Mouse (Mus musculus) midbrain, embryonic 12.5 days (tissue): Measurements from ENCODE around the gene Chrna1. TPM values are rescaled to one million over a fixed set of nuclear protein-coding genes. Genes with fewer than 3 reads are reported as not detected.

Experiments
- ATAC-seq: fragments of 200-750 bp; cut with Nextera tagmentation; 2 replicates; pipeline ENCODE4 v1.8.0; 2017; ENCODE audit warnings: low read depth, moderate TSS enrichment, moderate library complexity; ENCODE audit not compliant: low FRiP score
- H3K27ac ChIP-seq: fragments of 300-500 bp; sonication (generic); replicated peaks from 2 replicates; pipeline ENCODE4 v1.5.1; 2016; ENCODE audit warnings: mild to moderate bottlenecking
- H3K27me3 ChIP-seq: fragments of 300-500 bp; sonication (generic); 2 replicates; pipeline ENCODE4 v1.6.1; 2016; ENCODE audit warnings: mild to moderate bottlenecking
- H3K36me3 ChIP-seq: fragments of 300-500 bp; sonication (generic); 2 replicates; pipeline ENCODE4 v1.6.1; 2016
- H3K4me1 ChIP-seq: fragments of 300-500 bp; sonication (generic); 2 replicates; pipeline ENCODE4 v1.6.1; 2016
- H3K4me2 ChIP-seq: fragments of 300-500 bp; sonication (generic); replicated peaks from 2 replicates; pipeline ENCODE4 v1.6.1; 2016; ENCODE audit warnings: mild to moderate bottlenecking, moderate library complexity
- H3K4me3 ChIP-seq: fragments of 300-500 bp; sonication (generic); 2 replicates; pipeline ENCODE4 v1.5.1; 2016; ENCODE audit warnings: mild to moderate bottlenecking
- H3K9ac ChIP-seq: fragments of 300-500 bp; sonication (generic); replicated peaks from 2 replicates; pipeline ENCODE4 v1.6.1; 2016; ENCODE audit warnings: mild to moderate bottlenecking, moderate library complexity
- H3K9me3 ChIP-seq: fragments of 300-500 bp; sonication (generic); 2 replicates; pipeline ENCODE4 v1.6.1; 2016; ENCODE audit warnings: mild to moderate bottlenecking
- WGBS: fragments of 180-500 bp; shearing (Covaris S2); methylation state at CpG from one replicate; pipeline ENCODE4 v1.1.7; 2016; 5-methylcytosine and 5-hydroxymethylcytosine counted together
- polyA plus RNA-seq: library from polyadenylated mRNA; unstranded; fragments of >200 nt; fragmentation: Nextera tagmentation; extraction: Ambion mirVana; gene quantifications from 2 replicates; pipeline ENCODE4 v1.2.1, GENCODE M21; 2016

Gene Chrna1
- polyA plus RNA-seq, 1 experiment from 2014 or later: 0.18 TPM

- 1% methylated on average over 64 of the region's 66 CpGs for WGBS
- Histone ChIP-seq H3K4me1 (peaks cover 26% of the 10 kb centered on the region), H3K4me2 (peak within 1 kb of the TSS; percentile 90), H3K9ac (peak within 1 kb of the TSS; percentile 91), H3K9me3 (no peaks in the 10 kb centered on the region), H3K27ac (peak within 1 kb of the TSS; percentile 49), H3K4me3 (peak within 1 kb of the TSS; percentile 89), H3K36me3 (no peaks in the 10 kb centered on the region), H3K27me3 (peaks cover 21% of the 10 kb centered on the region; the same call in 1 of the 2 replicates)
- peak; percentile 89 for ATAC-seq
Observed at GRCm38 (mm10) chr2:73529356-73530330, 50.5 kb downstream of the Chrna1 start, which contains the start of gene Wipf1. Gene Wipf1 (minus strand): TSS chr2:73529734.

GRCm38 (mm10) chr2:73528516-73529355, 51.4 kb downstream of the Chrna1 start:
- Histone ChIP-seq H3K27ac (peak overlapping the region; percentile 49), H3K9me3 (no peaks in the 10 kb centered on the region), H3K4me1 (peaks cover 26% of the 10 kb centered on the region), H3K27me3 (peaks cover 21% of the 10 kb centered on the region; the same call in 1 of the 2 replicates), H3K9ac (peak overlapping the region; percentile 91), H3K4me2 (peak overlapping the region; percentile 90), H3K36me3 (no peaks in the 10 kb centered on the region), H3K4me3 (peak overlapping the region; percentile 89)
- WGBS: 2% methylated on average over 57 of the region's 59 CpGs
- ATAC-seq: peak; percentile 79

- H3K4me3 ChIP-seq: no peak overlapping the region
- H3K4me2 ChIP-seq: peak overlapping the region; percentile 90
- no peak overlapping the region for H3K9ac ChIP-seq
Observed at GRCm38 (mm10) chr2:73527956-73528355, 52.2 kb downstream of the Chrna1 start.

GRCm38 (mm10) chr2:73526691-73527090, 53.4 kb downstream of the Chrna1 start:
- H3K27ac ChIP-seq: no peak overlapping the region
- no peak for ATAC-seq
- H3K9me3 ChIP-seq: no peaks in the 10 kb centered on the region
- H3K9ac ChIP-seq: no peak overlapping the region
- H3K4me2 ChIP-seq: no peak overlapping the region
- no peaks in the 10 kb centered on the region for H3K36me3 ChIP-seq
- H3K27me3 ChIP-seq: peaks cover 21% of the 10 kb centered on the region; the same call in 1 of the 2 replicates
- no peak overlapping the region for H3K4me3 ChIP-seq
- H3K4me1 ChIP-seq: peaks cover 33% of the 10 kb centered on the region
- WGBS: 72% methylated on average over 9 of the region's 9 CpGs

More at GRCm38 (mm10) chr2:73527956-73528355, 52.2 kb downstream of the Chrna1 start:
- H3K36me3 ChIP-seq: no peaks in the 10 kb centered on the region
- no peaks in the 10 kb centered on the region for H3K9me3 ChIP-seq
- no peak overlapping the region for H3K27ac ChIP-seq
- 80% methylated on average over 11 of the region's 11 CpGs for WGBS
- no peak for ATAC-seq
- peaks cover 21% of the 10 kb centered on the region; the same call in 1 of the 2 replicates for H3K27me3 ChIP-seq
- peaks cover 26% of the 10 kb centered on the region for H3K4me1 ChIP-seq

- no peak overlapping the region for H3K4me2 ChIP-seq
- no peak overlapping the region for H3K27ac ChIP-seq
- no peak overlapping the region for H3K4me3 ChIP-seq
- H3K9me3 ChIP-seq: no peaks in the 10 kb centered on the region
- H3K27me3 ChIP-seq: peaks cover 6% of the 10 kb centered on the region; the same call in 1 of the 2 replicates
- H3K36me3 ChIP-seq: no peaks in the 10 kb centered on the region
- peaks cover 14% of the 10 kb centered on the region; the same call in 1 of the 2 replicates for H3K4me1 ChIP-seq
- ATAC-seq: no peak
- H3K9ac ChIP-seq: no peak overlapping the region
- WGBS: 73% methylated on average over 8 of the region's 8 CpGs
Observed at GRCm38 (mm10) chr2:73522891-73523290, 57.2 kb downstream of the Chrna1 start.

- no peak overlapping the region for H3K4me2 ChIP-seq
- no peaks in the 10 kb centered on the region for H3K36me3 ChIP-seq
- no peak for ATAC-seq
- no peaks in the 10 kb centered on the region for H3K9me3 ChIP-seq
- H3K9ac ChIP-seq: no peak overlapping the region
- H3K4me1 ChIP-seq: peaks cover 11% of the 10 kb centered on the region; the same call in 1 of the 2 replicates
- H3K27me3 ChIP-seq: peaks cover 6% of the 10 kb centered on the region; the same call in 1 of the 2 replicates
- H3K27ac ChIP-seq: no peak overlapping the region
- WGBS: 76% methylated on average over 6 of the region's 6 CpGs
- H3K4me3 ChIP-seq: no peak overlapping the region
Observed at GRCm38 (mm10) chr2:73522336-73522735, 57.8 kb downstream of the Chrna1 start.

GRCm38 (mm10) chr2:73521737-73522136, 58.4 kb downstream of the Chrna1 start:
- H3K4me1 ChIP-seq: peaks cover 7% of the 10 kb centered on the region; the same call in 1 of the 2 replicates
- no peaks in the 10 kb centered on the region for H3K9me3 ChIP-seq
- 41% methylated on average over 5 of the region's 5 CpGs for WGBS
- no peak overlapping the region for H3K9ac ChIP-seq
- no peak for ATAC-seq
- 0 out of 2 replicates have a peak, but pooled peaks cover under 1% of the 10 kb centered on the region for H3K27me3 ChIP-seq
- no peak overlapping the region for H3K4me2 ChIP-seq
- H3K27ac ChIP-seq: no peak overlapping the region
- no peaks in the 10 kb centered on the region for H3K36me3 ChIP-seq
- H3K4me3 ChIP-seq: no peak overlapping the region

GRCm38 (mm10) chr2:73518966-73519365, 61.2 kb downstream of the Chrna1 start:
- Histone ChIP-seq H3K27ac (no peak overlapping the region), H3K4me2 (no peak overlapping the region), H3K4me1 (peaks cover 7% of the 10 kb centered on the region; the same call in 1 of the 2 replicates), H3K9ac (no peak overlapping the region), H3K27me3 (no peaks in the 10 kb centered on the region), H3K36me3 (no peaks in the 10 kb centered on the region), H3K9me3 (no peaks in the 10 kb centered on the region), H3K4me3 (no peak overlapping the region)
- WGBS: 85% methylated on average over 5 of the region's 5 CpGs
- ATAC-seq: no peak

GRCm38 (mm10) chr2:73518311-73518710, 61.8 kb downstream of the Chrna1 start:
- Histone ChIP-seq H3K4me3 (no peak overlapping the region), H3K9me3 (no peaks in the 10 kb centered on the region), H3K4me1 (peaks cover 7% of the 10 kb centered on the region; the same call in 1 of the 2 replicates), H3K4me2 (no peak overlapping the region), H3K36me3 (no peaks in the 10 kb centered on the region), H3K27me3 (no peaks in the 10 kb centered on the region), H3K9ac (no peak overlapping the region), H3K27ac (no peak overlapping the region)
- 84% methylated on average over 2 of the region's 2 CpGs for WGBS
- ATAC-seq: no peak

GRCm38 (mm10) chr2:73514178-73514577, 66.0 kb downstream of the Chrna1 start:
- Histone ChIP-seq H3K36me3 (no peaks in the 10 kb centered on the region), H3K4me1 (no peaks in the 10 kb centered on the region), H3K27ac (no peak overlapping the region), H3K9ac (no peak overlapping the region), H3K27me3 (no peaks in the 10 kb centered on the region), H3K4me2 (no peak overlapping the region), H3K9me3 (no peaks in the 10 kb centered on the region), H3K4me3 (no peak overlapping the region)
- no peak for ATAC-seq
- 92% methylated on average over 6 of the region's 6 CpGs for WGBS
